Mouse (Mus musculus) midbrain, embryonic 10.5 days (tissue): ENCODE measurements around the gene Mapk12. TPM values are rescaled to one million over a fixed set of nuclear protein-coding genes. Genes with fewer than 3 reads are reported as not detected.

Experiments used
- DNase-seq: peaks from one replicate; pipeline ENCODE4 v3.0.0-alpha.2; 2017; ENCODE audit warnings: low spot score
- H3K27ac ChIP-seq: fragments of 300-500 bp; sonication (generic); replicated peaks from 2 replicates; pipeline ENCODE4 v1.5.1; 2016; ENCODE audit warnings: mild to moderate bottlenecking
- H3K27me3 ChIP-seq: fragments of 300-500 bp; sonication (generic); 2 replicates; pipeline ENCODE4 v1.6.1; 2016; ENCODE audit warnings: low read depth, mild to moderate bottlenecking; ENCODE audit not compliant: poor library complexity, severe bottlenecking
- H3K36me3 ChIP-seq: fragments of 300-500 bp; sonication (generic); 2 replicates; pipeline ENCODE4 v1.6.1; 2016; ENCODE audit warnings: mild to moderate bottlenecking, moderate library complexity
- H3K4me1 ChIP-seq: fragments of 300-500 bp; sonication (generic); 2 replicates; pipeline ENCODE4 v1.6.1; 2016
- H3K4me3 ChIP-seq: fragments of 300-500 bp; sonication (generic); 2 replicates; pipeline ENCODE4 v1.5.1; 2016; ENCODE audit warnings: mild to moderate bottlenecking, moderate library complexity
- H3K9me3 ChIP-seq: fragments of 300-500 bp; sonication (generic); replicated peaks from 2 replicates; pipeline ENCODE4 v1.6.1; 2016; ENCODE audit warnings: mild to moderate bottlenecking
- WGBS: fragments of 180-500 bp; shearing (Covaris S2); methylation state at CpG from one replicate; pipeline ENCODE4 v1.1.7; 2016; 5-methylcytosine and 5-hydroxymethylcytosine counted together
- polyA plus RNA-seq: library from polyadenylated mRNA; unstranded; fragments of >200 nt; fragmentation: Nextera tagmentation; extraction: Ambion mirVana; gene quantifications from 2 replicates; pipeline ENCODE4 v1.2.1, GENCODE M21; 2016

The Mapk12 gene
- polyA plus RNA-seq, 1 experiment from 2014 or later: 36.7 TPM

- H3K36me3 ChIP-seq: peaks cover 42% of the 10 kb centered on the region
- H3K4me3 ChIP-seq: peak overlapping the region; percentile 78; the same call in 1 of the 2 replicates
Measured at GRCm38 (mm10) chr15:89145813-89146350, 5.4 kb upstream of the Mapk12 start.

DNA sequence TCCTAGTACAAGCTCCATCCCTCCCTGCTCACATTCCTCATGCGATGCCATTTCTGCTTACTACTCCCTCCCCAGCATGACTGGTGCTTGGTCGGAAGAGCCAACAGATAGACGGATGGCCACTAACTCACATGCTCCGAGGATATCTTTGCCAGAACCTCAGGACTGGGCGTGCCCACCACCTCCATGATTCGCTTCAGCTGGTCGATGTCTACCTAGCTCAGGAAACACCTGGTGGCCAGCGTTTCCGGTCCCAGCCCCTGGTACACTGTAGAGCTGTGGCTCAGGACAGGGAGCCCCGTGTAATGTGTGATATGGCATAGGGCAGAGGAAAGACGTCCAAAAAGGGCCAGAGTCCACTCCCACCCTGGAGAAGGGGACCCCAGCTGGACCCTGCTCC lies 4.5 kb upstream of the Mapk12 start:
- DNase-seq: no peak
- WGBS: 89% methylated on average over 11 of the region's 11 CpGs
- no peak overlapping the region for H3K4me3 ChIP-seq
- H3K27ac ChIP-seq: no peak overlapping the region
- no peaks in the 10 kb centered on the region for H3K9me3 ChIP-seq
- peaks cover 72% of the 10 kb centered on the region for H3K27me3 ChIP-seq
- peaks cover 42% of the 10 kb centered on the region for H3K36me3 ChIP-seq
- H3K4me1 ChIP-seq: peaks cover 62% of the 10 kb centered on the region

More at GRCm38 (mm10) chr15:89145813-89146350, 5.4 kb upstream of the Mapk12 start:
- H3K9me3 ChIP-seq: no peaks in the 10 kb centered on the region
- WGBS: 74% methylated on average over 24 of the region's 24 CpGs
- no peak overlapping the region for H3K27ac ChIP-seq
- peaks cover 63% of the 10 kb centered on the region for H3K27me3 ChIP-seq
- peaks cover 62% of the 10 kb centered on the region for H3K4me1 ChIP-seq
- DNase-seq: no peak

DNA sequence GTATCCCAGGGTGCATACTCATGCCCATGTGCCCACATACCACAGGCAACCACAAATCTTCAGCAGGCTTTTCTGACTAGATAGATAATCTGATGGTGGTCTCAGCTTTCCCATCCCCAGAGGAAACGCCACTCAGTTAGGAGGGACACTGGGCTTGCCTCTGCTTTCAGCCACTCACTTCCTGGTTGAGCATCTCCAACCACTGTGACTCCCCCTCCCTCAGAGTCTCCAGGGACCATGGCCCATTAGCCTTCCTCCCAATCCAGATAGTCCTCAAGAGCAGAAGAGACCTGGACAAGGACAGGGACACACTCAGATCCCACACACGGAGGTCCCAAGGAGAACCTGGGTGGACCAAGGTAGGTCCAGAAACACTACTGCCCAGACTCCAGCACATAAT lies 2.6 kb upstream of the Mapk12 start:
- no peak overlapping the region for H3K4me3 ChIP-seq
- WGBS: 74% methylated on average over 2 of the region's 2 CpGs
- H3K9me3 ChIP-seq: no peaks in the 10 kb centered on the region
- peaks cover 72% of the 10 kb centered on the region for H3K27me3 ChIP-seq
- peaks cover 42% of the 10 kb centered on the region for H3K36me3 ChIP-seq
- no peak for DNase-seq
- H3K4me1 ChIP-seq: peaks cover 61% of the 10 kb centered on the region
- H3K27ac ChIP-seq: no peak overlapping the region

- H3K4me1 ChIP-seq: peaks cover 60% of the 10 kb centered on the region
- peaks cover 60% of the 10 kb centered on the region for H3K27me3 ChIP-seq
- WGBS: 69% methylated on average over 4 of the region's 4 CpGs
Measured at GRCm38 (mm10) chr15:89141905-89142304, 1.4 kb upstream of the Mapk12 start.

DNA sequence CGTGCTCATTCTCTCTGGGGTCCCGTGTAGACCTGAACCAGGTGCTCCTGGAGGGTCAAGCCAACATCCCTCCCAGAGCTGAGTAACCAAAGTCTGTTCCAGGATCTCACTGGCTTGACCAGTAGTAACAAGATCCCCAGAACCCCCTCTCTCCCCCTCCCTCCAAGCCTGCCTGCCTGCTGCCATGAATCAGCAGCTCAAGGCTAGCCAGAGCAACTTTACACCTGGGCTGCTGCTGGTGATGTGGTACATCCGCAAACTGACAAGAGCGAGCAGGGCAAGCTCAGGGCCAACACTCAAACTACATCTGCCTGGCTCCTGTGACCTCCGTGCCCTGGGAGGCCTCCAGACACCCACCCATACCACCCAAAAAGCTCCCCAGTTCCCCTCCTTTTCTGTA lies 940 bp upstream of the Mapk12 start:
- WGBS: 26% methylated on average over 5 of the region's 5 CpGs
- Histone ChIP-seq H3K9me3 (no peaks in the 10 kb centered on the region), H3K4me3 (0 out of 2 replicates have a peak overlapping the region, but pooled peaks have one; percentile 85), H3K36me3 (peaks cover 42% of the 10 kb centered on the region), H3K27ac (peak overlapping the region; percentile 92), H3K27me3 (peaks cover 55% of the 10 kb centered on the region), H3K4me1 (peaks cover 55% of the 10 kb centered on the region)
- DNase-seq: no peak

More at GRCm38 (mm10) chr15:89141905-89142304, 1.4 kb upstream of the Mapk12 start:
- Histone ChIP-seq H3K27ac (no peak overlapping the region), H3K4me3 (no peak overlapping the region), H3K36me3 (peaks cover 42% of the 10 kb centered on the region), H3K9me3 (no peaks in the 10 kb centered on the region)
- DNase-seq: no peak

DNA sequence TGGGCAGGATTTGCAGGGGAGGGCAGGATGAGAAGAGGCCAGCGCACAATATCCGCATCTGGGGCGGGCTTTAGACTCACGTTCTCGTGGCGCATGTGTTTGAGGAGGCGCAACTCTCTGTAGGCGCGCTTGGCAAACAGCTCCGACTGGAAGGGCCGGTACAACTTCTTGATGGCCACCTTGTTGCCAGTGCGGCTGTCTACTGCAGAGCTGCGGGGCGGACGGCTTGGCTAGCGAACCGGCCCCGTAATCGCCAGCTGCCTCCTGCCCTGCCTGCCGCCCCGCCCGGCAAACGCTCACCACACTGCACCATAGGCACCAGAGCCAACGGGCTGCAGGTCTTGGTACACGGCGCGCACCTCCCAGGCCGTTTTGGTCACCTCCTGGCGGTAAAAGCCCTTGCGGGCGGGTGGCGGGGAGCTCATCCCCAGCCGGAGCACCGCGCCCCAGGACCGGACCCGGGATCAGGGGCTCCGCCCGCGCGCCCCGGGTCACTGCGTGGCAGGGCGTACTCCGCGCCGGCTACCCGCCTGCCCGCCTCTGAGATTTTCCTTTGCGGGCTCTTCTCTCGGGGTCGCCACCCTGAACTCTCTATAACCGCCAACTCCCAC lies 350 bp downstream of the Mapk12 start:
- Histone ChIP-seq H3K27me3 (peaks cover 42% of the 10 kb centered on the region), H3K4me1 (peaks cover 48% of the 10 kb centered on the region), H3K27ac (peak overlapping the region; percentile 92), H3K4me3 (peak overlapping the region; percentile 85), H3K9me3 (no peaks in the 10 kb centered on the region), H3K36me3 (peaks cover 40% of the 10 kb centered on the region)
- WGBS: under 1% methylated on average over 53 of the region's 53 CpGs
- peak; percentile 54 for DNase-seq

GRCm38 (mm10) chr15:89138531-89138930 lies 2.0 kb downstream of the Mapk12 start:
- H3K27me3 ChIP-seq: peaks cover 34% of the 10 kb centered on the region
- H3K36me3 ChIP-seq: peaks cover 29% of the 10 kb centered on the region
- H3K4me1 ChIP-seq: peaks cover 48% of the 10 kb centered on the region
- no peak overlapping the region for H3K4me3 ChIP-seq
- H3K27ac ChIP-seq: no peak overlapping the region
- H3K9me3 ChIP-seq: no peaks in the 10 kb centered on the region
- WGBS: 91% methylated on average over 6 of the region's 6 CpGs
- no peak for DNase-seq

DNA sequence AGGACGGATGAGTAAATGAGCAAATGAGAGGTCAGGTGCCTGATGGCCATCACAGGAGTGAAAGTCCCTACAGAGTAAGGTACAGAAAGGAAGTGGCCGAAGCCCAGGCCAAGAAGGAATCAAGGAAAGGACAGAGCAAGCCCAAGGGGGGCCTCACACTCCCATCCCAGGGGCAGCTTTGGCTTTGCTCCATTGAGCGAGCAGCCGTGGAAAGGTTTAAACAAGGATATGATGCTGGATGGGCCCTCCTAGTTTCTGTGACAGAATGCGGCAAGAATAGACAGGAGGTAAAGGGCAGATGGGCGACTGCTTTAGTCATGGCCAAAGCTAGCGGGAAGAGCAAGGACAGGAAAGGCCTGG lies 2.5 kb downstream of the Mapk12 start:
- Histone ChIP-seq H3K9me3 (no peaks in the 10 kb centered on the region), H3K27me3 (peaks cover 34% of the 10 kb centered on the region), H3K4me3 (no peak overlapping the region), H3K27ac (no peak overlapping the region), H3K4me1 (peaks cover 48% of the 10 kb centered on the region), H3K36me3 (peaks cover 29% of the 10 kb centered on the region)
- 89% methylated on average over 7 of the region's 7 CpGs for WGBS
- no peak for DNase-seq

DNA sequence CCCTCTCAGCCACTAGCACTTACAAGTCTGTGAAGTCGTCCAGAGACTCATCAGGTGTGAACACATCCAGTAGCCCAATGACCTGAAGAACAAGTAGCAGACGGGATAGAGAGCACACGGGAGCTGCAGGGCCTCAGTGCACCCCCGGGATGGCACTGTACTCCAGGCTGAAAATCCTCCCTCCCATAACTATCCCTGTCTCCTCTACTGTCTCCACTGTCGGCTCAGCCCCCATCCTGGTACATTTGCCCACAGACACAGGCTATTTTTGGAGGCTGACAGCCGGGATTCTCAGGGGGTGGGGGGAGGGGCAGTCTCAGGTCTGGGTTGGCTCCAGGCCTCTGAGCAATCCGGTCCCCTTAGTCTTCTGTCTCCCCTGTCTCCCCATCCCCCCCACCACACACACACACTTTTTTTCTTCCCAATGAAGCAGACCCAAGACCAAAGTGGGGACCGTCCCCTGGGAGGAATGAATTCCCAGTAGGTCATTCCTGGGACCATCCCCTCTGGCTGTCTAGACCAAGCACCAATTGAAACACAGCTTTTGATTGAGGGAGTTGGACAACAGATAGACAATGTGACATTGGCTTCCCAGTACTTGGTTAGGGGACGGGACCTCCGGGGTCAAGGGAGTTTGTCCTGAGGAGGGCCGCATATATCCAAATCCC lies 3.0 kb downstream of the Mapk12 start:
- Histone ChIP-seq H3K27me3 (peaks cover 30% of the 10 kb centered on the region), H3K27ac (no peak overlapping the region), H3K36me3 (peaks cover 29% of the 10 kb centered on the region), H3K4me1 (peaks cover 48% of the 10 kb centered on the region), H3K9me3 (no peaks in the 10 kb centered on the region), H3K4me3 (no peak overlapping the region; the same call in 1 of the 2 replicates)
- WGBS: 83% methylated on average over 11 of the region's 11 CpGs
- DNase-seq: no peak

DNA sequence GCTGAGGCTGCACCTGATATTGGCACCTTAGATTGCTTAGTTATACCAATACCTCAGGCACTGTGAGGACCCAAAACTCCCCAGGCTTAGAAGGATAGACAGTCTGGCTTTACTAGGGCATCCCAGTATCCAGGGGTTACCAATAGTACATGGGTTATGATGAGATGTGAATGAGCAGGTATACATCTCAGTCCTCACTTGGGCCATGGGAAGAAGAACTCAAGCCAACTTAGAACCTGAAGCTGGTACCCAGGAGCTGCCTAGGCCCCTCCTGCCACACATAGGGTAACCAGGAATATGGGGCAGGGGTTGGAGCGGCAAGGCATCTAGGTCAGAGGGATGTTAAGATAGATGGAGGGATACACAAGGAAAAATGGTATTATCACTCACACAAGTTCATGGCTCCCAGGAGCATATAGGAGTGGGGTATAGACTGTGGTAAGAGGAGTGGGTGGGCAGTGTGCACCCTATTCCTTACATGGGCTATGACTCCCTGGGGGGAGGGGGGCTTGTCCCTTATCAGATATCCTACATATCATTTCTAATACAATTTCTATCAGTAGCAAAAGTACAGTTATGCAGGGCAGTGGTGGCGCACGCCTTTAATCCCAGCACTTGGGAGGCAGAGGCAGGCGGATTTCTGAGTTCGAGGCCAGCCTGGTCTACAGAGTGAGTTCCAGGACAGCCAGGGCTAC lies 3.9 kb downstream of the Mapk12 start:
- Histone ChIP-seq H3K4me1 (peaks cover 44% of the 10 kb centered on the region), H3K9me3 (no peaks in the 10 kb centered on the region), H3K27me3 (peaks cover 23% of the 10 kb centered on the region), H3K36me3 (peaks cover 35% of the 10 kb centered on the region), H3K27ac (no peak overlapping the region), H3K4me3 (no peak overlapping the region)
- WGBS: 94% methylated on average over 5 of the region's 5 CpGs
- no peak for DNase-seq

GRCm38 (mm10) chr15:89131316-89131715 lies 9.2 kb downstream of the Mapk12 start:
- 86% methylated on average over 3 of the region's 3 CpGs for WGBS
- H3K36me3 ChIP-seq: peaks cover 56% of the 10 kb centered on the region
- no peak overlapping the region for H3K27ac ChIP-seq

DNA sequence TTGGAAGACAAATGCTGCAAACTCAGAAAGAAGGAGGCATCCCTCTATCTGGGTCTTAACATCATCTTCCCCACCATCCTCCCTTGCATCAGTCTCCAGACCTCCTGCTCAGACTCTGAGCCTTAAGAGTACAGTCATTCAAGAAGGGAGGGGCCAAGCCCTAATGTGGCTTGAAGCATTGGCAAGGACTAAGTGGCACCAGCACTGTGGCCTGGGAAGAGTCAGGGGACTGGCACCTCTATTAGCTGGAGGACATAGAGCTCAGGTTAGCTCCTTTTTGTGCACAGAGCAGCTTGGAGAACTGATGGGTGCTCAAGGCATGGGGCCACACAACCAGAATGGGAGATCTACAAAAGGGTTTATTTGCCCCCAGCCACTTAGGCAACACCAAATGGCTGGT lies 10.3 kb downstream of the Mapk12 start:
- H3K4me3 ChIP-seq: no peak overlapping the region
- H3K4me1 ChIP-seq: peaks cover 19% of the 10 kb centered on the region
- no peaks in the 10 kb centered on the region for H3K9me3 ChIP-seq
- H3K27me3 ChIP-seq: no peaks in the 10 kb centered on the region
- DNase-seq: no peak
- peaks cover 53% of the 10 kb centered on the region for H3K36me3 ChIP-seq
- no peak overlapping the region for H3K27ac ChIP-seq

More at GRCm38 (mm10) chr15:89131316-89131715, 9.2 kb downstream of the Mapk12 start:
- Histone ChIP-seq H3K27me3 (no peaks in the 10 kb centered on the region), H3K4me3 (no peak overlapping the region), H3K4me1 (peaks cover 19% of the 10 kb centered on the region), H3K9me3 (no peaks in the 10 kb centered on the region)
- DNase-seq: no peak
